Mouse (Mus musculus) heart, adult 18-20 months (tissue): Measurements from ENCODE around the gene Srsf1. TPM values are rescaled to one million over a fixed set of nuclear protein-coding genes. Genes with fewer than 3 reads are reported as not detected.

ENCODE experiments used
- DNase-seq, 2 experiments: peaks; one replicate each; pipeline ENCODE4 v3.0.0; 2021 to 2022; ENCODE audit warnings: mixed read lengths in 1 of 2
- total RNA-seq, 2 experiments: library from RNA; stranded (reverse); gene quantifications; 2 replicates each; pipeline ENCODE4 v1.2.3; 2021

Gene Srsf1
- total RNA-seq, 2 experiments from 2014 or later = 88.5 to 102 TPM

DNA sequence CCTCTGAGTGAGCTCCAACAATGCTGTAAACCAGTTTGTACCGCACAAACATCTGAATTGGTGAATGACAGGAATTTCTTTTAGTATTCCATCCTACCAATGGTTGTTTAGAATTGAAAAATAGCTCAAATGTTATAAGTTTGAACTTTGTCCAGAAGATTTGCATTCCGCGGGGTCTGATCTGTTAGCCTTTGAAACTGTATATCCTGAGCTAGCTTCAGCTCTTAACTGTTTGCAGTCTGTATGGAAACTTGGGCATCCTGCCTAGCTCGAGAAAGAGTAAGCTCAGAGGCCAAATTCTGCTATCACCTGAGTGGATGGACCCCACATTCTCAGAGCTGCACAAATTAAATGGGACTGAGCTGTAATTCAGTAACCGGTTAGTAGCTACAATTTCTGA is 23.9 kb downstream of the Srsf1 start:
- DNase-seq = no peak

DNA sequence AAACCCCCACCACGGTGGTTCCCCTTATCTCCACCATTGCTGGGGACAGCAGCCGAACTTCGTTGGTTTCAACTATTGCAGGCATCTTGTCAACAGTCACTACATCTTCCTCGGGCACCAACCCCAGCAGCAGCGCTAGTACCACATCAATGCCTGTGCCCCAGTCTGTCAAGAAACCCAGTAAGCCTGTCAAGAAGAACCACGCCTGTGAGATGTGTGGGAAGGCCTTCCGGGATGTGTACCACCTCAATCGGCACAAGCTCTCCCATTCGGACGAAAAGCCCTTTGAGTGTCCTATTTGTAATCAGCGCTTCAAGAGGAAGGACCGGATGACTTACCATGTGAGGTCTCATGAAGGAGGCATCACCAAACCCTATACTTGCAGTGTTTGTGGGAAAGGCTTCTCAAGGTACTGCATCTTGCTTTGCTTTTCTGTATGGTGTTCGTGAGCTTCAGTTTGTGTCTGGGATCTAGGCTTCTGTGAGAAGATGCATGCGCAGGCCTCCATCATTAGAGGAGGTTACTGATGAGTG is 26.2 kb downstream of the Srsf1 start:
- no peak for DNase-seq

DNA sequence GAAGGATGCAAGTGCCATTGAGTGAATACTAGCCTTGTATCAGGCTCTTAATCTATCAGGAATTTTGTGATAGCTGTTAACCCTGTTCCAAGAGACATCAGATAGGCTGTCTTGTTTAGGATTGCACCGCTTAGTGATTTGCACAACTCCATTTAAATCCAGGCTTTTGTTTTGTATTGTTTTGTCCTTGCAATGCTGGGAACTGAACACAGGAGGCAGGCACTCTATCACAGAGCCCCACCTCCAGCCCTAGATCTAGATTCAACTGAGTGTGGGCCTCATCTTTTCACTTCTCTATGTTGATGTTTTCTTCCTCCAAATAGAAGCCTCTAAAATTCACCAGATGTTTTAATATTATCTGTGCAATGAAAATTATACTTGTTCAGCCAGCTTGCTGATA is 28.5 kb downstream of the Srsf1 start:
- DNase-seq = no peak

DNA sequence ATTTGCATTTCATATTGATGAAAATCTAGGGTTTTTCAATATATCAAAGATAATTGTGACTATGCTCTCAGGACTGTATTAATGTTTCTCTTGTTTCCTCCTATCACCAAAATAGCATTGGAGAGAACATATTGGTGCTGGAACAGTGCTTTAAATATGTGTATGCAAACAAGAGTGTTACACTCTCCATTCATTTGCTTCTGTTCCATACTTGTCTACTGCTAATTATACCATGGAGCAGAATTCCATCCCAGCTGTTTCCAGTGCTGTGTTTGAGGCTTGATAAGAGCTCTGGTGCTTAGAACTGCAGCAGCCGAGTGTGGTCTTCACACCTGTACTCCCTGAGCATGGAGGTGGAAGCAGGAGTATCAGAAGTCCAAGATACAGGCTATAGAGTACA is 29.2 kb downstream of the Srsf1 start:
- no peak for DNase-seq

GRCm38 (mm10) chr11:88083699-88084098 is 36.5 kb downstream of the Srsf1 start:
- no peak for DNase-seq

DNA sequence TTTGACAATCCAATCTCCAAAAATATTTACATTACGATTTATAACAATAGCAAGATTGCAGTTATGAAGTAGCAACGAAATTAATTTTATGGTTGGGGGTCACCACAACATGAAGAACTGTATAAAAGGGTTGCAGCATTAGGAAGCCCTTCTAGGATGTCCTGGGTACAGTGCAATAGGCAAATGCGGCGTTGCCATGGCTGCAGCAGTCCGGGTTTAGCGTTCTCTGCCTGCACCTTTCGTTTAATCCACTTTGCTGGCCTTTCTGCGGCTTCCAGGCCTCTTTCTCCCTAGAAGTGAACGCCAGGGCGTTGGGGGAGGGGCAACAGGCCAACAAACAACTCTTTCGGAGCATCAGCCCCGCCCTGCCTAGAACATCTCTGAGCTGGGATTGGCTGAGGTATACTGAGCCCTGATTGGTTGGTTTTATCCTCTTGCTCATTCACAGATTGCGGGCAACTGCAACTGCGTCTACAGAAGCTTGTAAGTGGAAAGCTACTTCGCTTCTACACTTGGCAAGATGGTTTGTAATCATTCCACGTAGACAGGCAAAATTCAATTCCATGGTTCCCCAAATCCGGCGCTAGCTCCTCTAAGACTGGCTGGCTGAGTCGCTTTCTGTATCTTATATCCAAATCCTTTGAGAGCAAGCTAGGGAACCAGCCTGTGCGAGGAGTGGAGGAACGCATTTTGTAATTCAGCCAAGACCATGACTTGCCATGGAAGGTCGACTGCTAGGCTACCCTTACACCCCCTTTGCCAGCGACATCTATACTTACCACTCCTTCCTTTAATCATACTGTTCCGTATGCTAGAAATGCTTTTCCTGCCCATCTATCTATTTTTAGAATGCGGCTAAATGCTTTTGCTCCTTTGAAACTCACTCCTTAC is 39.8 kb downstream of the Srsf1 start:
- DNase-seq = peak; percentile 94

GRCm38 (mm10) chr11:88089150-88089549 is 42.0 kb downstream of the Srsf1 start:
- no peak for DNase-seq

DNA sequence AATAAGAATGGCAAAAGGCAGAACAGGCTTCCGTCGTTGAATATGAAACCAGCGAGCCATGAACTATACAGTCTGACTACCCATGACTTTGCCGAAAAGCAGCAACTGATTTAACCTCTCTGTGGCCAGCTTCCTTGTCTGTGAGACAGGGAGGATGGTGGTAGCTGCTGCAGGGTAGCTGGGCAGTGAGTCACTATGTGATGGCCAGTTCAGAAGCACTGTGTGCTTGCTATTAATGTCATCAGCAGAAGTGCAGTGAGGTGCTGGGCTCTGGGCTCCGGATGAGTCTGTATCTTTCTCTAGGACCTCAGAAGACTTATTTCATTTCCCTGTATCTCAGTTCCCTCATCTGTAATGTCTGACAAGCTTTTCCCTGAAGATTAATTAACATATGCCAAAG is 43.1 kb downstream of the Srsf1 start:
- no peak for DNase-seq

GRCm38 (mm10) chr11:88091949-88092348 is 44.8 kb downstream of the Srsf1 start:
- DNase-seq = no peak

GRCm38 (mm10) chr11:88097173-88097572 is 50.0 kb downstream of the Srsf1 start:
- DNase-seq = peak; percentile 65 to 79

DNA sequence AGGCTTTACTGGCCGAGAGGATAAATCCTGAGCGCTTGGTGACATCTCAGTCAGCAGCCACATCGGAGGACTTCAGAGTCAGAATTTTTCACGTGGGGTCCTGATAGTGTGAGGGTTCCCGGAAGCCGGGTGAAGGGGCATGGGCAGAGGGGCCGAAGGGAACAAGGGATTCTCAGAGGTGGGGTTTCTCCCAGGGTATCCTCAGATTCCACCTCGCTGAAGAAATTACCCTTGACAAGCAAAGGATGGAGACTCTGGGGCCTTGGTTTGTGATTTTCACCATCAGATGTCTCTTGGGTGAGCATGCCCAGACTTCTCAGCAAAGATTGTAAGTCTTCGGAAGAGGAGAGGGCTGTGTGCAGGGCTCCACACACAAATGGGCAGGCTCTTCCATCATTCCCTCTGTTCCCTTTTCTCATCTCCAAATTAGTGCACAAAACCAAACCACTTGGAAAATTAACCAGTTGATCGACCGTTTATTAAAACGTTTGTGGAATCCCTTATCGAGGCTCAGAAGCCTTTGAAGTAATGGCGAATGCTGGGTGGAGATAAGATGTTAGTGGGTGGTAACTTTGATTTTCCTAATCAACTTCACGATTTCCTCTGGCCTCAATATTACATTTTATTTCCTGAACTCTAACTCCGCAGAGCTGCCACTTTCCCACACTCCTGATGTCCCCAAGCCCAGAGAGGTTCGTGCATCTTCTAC is 51.0 kb downstream of the Srsf1 start, which contains the start of gene Cuedc1:
Gene Cuedc1, plus strand, starts transcription at position 38 of the 709 bp plus-strand sequence.
- DNase-seq = peak in 1 of 2 experiments; percentile 39

- DNase-seq = peak; percentile 84 to 88
These were observed 51.8 kb downstream of the Srsf1 start for GRCm38 (mm10) chr11:88098787-88099598.

GRCm38 (mm10) chr11:88099599-88100023 is 52.4 kb downstream of the Srsf1 start:
- peak; percentile 92 for DNase-seq

DNA sequence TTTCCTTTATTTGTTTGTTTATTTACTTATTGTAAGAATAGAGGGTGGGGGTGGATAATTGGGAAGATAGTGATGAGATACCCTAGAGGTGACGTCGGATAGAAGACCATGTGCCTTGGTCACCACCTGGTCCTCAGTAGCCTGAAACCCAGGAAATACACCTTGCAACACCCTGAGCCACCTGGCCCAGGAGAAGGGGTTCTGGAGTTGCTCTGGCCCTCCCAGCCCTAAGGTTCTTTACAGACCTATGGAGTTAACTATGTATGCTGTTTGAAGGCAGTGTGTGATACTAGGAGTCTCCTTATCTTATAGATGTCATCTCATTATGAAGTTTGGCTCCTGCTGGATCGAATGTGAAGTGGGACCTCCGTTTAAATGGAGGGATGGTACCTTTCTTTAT is 53.0 kb downstream of the Srsf1 start:
- no peak for DNase-seq

Other genes with a start within 250 kb of the Srsf1 start
- gene Lpo, start 219.1 kb upstream of the Srsf1 start, total RNA-seq = not detected
- gene Mks1, start 194.2 kb upstream of the Srsf1 start, total RNA-seq = 1 to 10 TPM; 2.2 to 3.8 TPM
- gene Epx, start 171.8 kb upstream of the Srsf1 start, total RNA-seq = not detected
- not detected for gene Olfr462, start 155.1 kb upstream of the Srsf1 start, total RNA-seq
- not detected for gene Olfr463, start 150.0 kb upstream of the Srsf1 start, total RNA-seq
- gene Olfr464, start 126.4 kb upstream of the Srsf1 start, total RNA-seq = not detected
- 100 to 1,000 TPM; 410 to 444 TPM for gene Dynll2, start 59.8 kb upstream of the Srsf1 start, total RNA-seq
- gene Vezf1, start 20.9 kb downstream of the Srsf1 start, total RNA-seq = 10 to 100 TPM; 35.0 to 38.4 TPM
- 10 to 100 TPM; 40.0 to 43.8 TPM for gene Cuedc1, start 50.7 kb downstream of the Srsf1 start, total RNA-seq
- gene Mrps23, start 157.0 kb downstream of the Srsf1 start, total RNA-seq = 100 to 1,000 TPM; 327 to 375 TPM
- gene Ccdc182, start 246.7 kb downstream of the Srsf1 start, total RNA-seq = not detected